Mouse (Mus musculus): ENCODE measurements around the gene Zbtb7b. TPM values are rescaled to one million over a fixed set of nuclear protein-coding genes. Genes with fewer than 3 reads are reported as not detected.
A peak's percentile ranks its signal among the peaks of the same experiment; 100 is the strongest.

Gene Zbtb7b
- polyA plus RNA-seq, 1 experiment from 2014 or later = 8.0 TPM

DNA sequence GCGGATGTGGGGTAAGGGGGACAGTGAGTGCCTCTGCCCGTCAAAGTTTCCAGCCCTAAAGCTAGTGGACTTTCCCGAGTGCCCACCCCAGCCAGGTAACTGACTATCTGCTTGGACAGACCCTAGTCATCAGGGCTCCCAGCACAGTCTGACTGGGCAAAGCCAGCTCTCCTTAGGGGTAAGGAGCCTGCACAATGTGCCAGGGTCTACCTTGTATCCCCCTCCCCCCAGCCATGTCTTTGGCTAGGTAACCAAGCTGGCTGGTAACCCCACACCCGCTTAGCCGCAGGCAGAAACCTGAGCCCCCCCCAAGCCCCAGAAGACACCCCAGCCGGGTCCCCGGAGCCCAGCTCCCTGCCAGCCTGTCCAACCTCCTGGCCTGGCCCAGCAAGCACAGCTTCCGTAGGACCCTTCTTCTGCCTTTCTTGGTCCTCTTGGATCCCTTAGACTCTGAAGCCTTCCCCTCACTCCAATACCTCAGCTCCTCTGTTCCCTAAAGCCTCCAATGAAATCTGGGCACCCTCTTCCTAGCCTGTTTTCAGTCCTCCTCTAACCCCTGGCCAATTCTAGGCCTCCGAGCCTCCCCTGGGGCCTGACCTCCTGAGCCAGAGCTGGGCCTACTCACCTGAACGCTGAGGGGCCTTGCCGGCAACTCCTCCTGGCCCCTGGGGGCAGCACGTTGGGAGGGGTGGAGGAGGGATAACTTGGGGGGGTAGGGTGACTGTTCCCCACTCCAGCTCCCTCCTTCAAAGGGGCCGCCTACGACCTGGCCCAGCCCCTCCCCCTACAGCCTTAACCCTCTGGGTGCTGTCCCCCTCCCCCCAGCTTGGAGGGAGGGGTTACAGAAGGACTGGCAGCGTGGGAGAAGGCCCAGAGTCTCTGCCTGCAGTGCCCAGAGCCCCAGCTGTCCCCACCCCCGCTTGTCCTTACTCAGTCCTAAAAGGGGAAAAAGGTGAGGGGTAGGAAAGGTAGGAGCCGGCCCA lies 7.8 kb downstream of the Zbtb7b start:
- Histone ChIP-seq H3K4me2 (ENCODE audit: low read depth, low read length) (peak overlapping the region; percentile 47), H3K27ac (ENCODE audit: low read length) (peak overlapping the region; percentile 95), H3K9me3 (replicated peaks; ENCODE audit: control insufficient read depth, low read length) (no peaks in the 10 kb centered on the region), H3K9ac (ENCODE audit: low read length) (peak overlapping the region; percentile 51), H3K36me3 (ENCODE audit: control insufficient read depth, insufficient read depth, low read length) (no peaks in the 10 kb centered on the region), H3K4me1 (ENCODE audit: control insufficient read depth, insufficient read depth, low read length) (peaks cover 52% of the 10 kb centered on the region), H3K4me3 (replicated peaks; ENCODE audit: low read length) (peak overlapping the region; percentile 24), H3K27me3 (ENCODE audit: control insufficient read depth, insufficient read depth, low read length) (no peaks in the 10 kb centered on the region)
- ATAC-seq (ENCODE audit: insufficient read depth, low FRiP score) = no peak
- WGBS = 55% methylated on average over 17 of the region's 17 CpGs

DNA sequence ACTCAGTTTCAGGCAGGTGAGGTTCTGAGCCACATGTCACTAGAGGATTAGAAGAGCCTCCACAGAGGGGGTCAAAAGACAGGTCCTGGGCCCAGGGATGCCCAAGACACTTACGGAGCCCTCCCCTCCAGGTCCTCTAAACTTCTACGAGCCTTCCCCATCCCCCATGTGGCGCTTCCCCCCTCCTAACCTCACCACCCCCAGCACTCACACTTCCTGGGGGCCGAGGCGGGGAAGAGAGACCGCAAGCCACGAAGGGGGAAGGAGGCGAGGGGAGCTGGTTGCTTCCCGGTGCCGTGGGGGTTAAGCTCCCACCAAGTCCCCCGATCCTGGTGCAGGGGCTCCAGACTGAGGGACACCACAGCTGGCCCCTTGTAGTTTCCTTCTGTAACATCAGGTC lies 9.1 kb downstream of the Zbtb7b start:
- peak overlapping the region; percentile 64 for H3K9ac ChIP-seq (ENCODE audit: low read length)
- peak overlapping the region; percentile 35; the same call in 1 of the 2 replicates for H3K4me2 ChIP-seq (ENCODE audit: low read depth, low read length)

DNA sequence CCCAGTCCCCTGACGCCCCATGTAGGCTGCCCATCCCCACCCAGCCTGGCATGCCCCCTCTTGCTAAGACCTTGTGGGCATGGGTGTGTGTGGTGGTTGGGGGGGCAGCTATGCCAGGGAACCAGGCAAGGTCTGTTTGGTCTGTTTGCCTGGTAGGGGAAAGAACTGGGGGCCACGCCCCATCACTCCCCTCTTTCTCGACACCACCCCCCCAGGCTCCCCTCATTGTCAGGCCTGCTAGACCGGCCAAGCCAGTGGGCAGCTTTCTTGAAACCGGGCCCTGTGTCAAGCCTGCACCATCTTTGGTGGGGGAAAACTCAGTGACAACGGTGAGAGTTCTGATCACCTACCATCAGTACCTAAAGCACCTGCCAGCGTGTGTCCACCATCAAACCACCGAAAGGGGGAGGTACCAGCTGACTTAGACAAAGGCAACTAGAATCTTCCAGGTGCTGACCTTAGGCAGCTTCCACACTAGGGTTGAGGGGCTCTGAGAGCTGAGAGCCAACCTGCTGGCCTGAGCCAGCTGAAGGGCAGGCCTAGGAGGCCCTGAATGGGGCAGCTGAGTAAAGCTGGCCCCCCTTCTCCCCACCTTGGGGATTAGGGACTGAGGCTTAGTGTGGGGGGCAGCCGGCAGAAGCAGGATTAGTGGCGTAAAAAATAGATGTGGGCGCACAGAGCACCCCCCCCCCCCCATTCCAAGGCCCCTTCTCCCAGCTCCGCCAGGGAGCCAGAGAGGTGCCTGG lies 10.1 kb downstream of the Zbtb7b start:
- WGBS = 61% methylated on average over 12 of the region's 12 CpGs
- Histone ChIP-seq H3K27me3 (ENCODE audit: control insufficient read depth, insufficient read depth, low read length) (no peaks in the 10 kb centered on the region), H3K4me1 (ENCODE audit: control insufficient read depth, insufficient read depth, low read length) (peaks cover 39% of the 10 kb centered on the region), H3K4me3 (replicated peaks; ENCODE audit: low read length) (no peak overlapping the region), H3K4me2 (ENCODE audit: low read depth, low read length) (peak overlapping the region; percentile 35), H3K9ac (ENCODE audit: low read length) (peak overlapping the region; percentile 64), H3K36me3 (ENCODE audit: control insufficient read depth, insufficient read depth, low read length) (peaks cover 11% of the 10 kb centered on the region; the same call in 1 of the 2 replicates), H3K27ac (ENCODE audit: low read length) (peak overlapping the region; percentile 80), H3K9me3 (replicated peaks; ENCODE audit: control insufficient read depth, low read length) (no peaks in the 10 kb centered on the region)
- ATAC-seq (ENCODE audit: insufficient read depth, low FRiP score) = 0 out of 2 replicates have a peak, but pooled peaks have one; percentile 7

More for the DNA sequence above, 9.1 kb downstream of the Zbtb7b start:
- ATAC-seq (ENCODE audit: insufficient read depth, low FRiP score) = no peak
- H3K27me3 ChIP-seq (ENCODE audit: control insufficient read depth, insufficient read depth, low read length) = no peaks in the 10 kb centered on the region
- H3K9me3 ChIP-seq (replicated peaks; ENCODE audit: control insufficient read depth, low read length) = no peaks in the 10 kb centered on the region
- WGBS = 34% methylated on average over 11 of the region's 11 CpGs
- H3K27ac ChIP-seq (ENCODE audit: low read length) = peak overlapping the region; percentile 95
- H3K4me1 ChIP-seq (ENCODE audit: control insufficient read depth, insufficient read depth, low read length) = peaks cover 47% of the 10 kb centered on the region
- no peak overlapping the region for H3K4me3 ChIP-seq (replicated peaks; ENCODE audit: low read length)
- 0 out of 2 replicates have a peak, but pooled peaks cover 2% of the 10 kb centered on the region for H3K36me3 ChIP-seq (ENCODE audit: control insufficient read depth, insufficient read depth, low read length)

DNA sequence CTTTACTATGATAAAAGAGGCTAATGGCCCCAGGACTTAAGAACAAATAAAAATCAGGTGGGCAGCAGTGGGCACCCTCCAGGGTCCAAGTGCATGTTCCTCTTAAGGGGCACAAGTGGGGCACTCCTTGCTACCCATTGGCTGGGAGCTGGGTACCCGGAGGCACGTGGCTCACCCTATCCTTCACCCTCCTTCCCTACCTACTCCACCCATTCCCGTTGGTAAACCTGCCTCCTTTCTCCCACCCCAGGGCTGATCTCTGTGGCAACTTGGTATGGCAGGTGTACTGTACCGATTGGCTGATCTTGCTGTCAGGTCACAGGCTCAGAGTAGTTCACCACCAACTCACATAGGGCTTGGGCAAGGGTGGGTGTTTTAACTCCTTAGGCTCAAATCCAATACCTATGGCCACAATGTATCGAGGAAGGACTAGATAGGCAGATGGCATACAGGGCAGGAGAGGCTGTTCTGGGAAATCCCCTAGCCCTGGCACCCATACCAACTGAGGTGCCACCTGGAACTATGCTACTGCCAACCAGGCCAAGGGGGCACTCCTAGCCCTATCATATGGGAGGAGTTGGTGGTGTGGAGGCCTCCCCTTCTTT lies 10.8 kb downstream of the Zbtb7b start:
- no peaks in the 10 kb centered on the region for H3K9me3 ChIP-seq (replicated peaks; ENCODE audit: control insufficient read depth, low read length)
- peaks cover 39% of the 10 kb centered on the region for H3K4me1 ChIP-seq (ENCODE audit: control insufficient read depth, insufficient read depth, low read length)
- WGBS = 75% methylated on average over 5 of the region's 5 CpGs

DNA sequence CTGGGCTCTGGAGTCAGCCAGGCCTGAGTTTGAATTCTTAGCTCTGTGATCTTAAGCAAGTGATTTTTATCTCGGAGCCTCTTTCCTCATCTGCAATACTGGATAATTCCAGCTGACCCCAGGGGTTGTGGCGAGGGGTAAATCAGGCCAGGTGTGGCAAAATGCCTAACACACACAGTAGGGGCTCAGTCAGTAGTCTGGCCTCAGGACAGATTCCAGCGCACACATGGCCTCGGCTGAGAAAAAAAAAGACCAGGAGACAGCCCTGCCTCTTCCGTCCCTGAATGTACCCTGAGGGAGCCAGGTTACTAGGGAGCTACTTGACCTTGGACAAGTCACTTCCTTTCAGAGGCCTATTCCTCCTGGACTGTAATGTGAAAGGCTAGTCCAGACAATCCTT lies 11.6 kb downstream of the Zbtb7b start:
- Histone ChIP-seq H3K27me3 (ENCODE audit: control insufficient read depth, insufficient read depth, low read length) (no peaks in the 10 kb centered on the region), H3K4me3 (replicated peaks; ENCODE audit: low read length) (no peak overlapping the region), H3K4me2 (ENCODE audit: low read depth, low read length) (no peak overlapping the region), H3K27ac (ENCODE audit: low read length) (no peak overlapping the region), H3K36me3 (ENCODE audit: control insufficient read depth, insufficient read depth, low read length) (peaks cover 11% of the 10 kb centered on the region; the same call in 1 of the 2 replicates), H3K9me3 (replicated peaks; ENCODE audit: control insufficient read depth, low read length) (no peaks in the 10 kb centered on the region), H3K4me1 (ENCODE audit: control insufficient read depth, insufficient read depth, low read length) (peaks cover 40% of the 10 kb centered on the region), H3K9ac (ENCODE audit: low read length) (no peak overlapping the region)
- ATAC-seq (ENCODE audit: insufficient read depth, low FRiP score) = no peak
- 79% methylated on average over 5 of the region's 5 CpGs for WGBS

More for the DNA sequence above, 10.8 kb downstream of the Zbtb7b start:
- Histone ChIP-seq H3K4me3 (replicated peaks; ENCODE audit: low read length) (no peak overlapping the region), H3K27me3 (ENCODE audit: control insufficient read depth, insufficient read depth, low read length) (no peaks in the 10 kb centered on the region), H3K4me2 (ENCODE audit: low read depth, low read length) (no peak overlapping the region), H3K36me3 (ENCODE audit: control insufficient read depth, insufficient read depth, low read length) (peaks cover 11% of the 10 kb centered on the region; the same call in 1 of the 2 replicates), H3K9ac (ENCODE audit: low read length) (peak overlapping the region; percentile 7; the same call in 1 of the 2 replicates), H3K27ac (ENCODE audit: low read length) (peak overlapping the region; percentile 62)
- no peak for ATAC-seq (ENCODE audit: insufficient read depth, low FRiP score)

DNA sequence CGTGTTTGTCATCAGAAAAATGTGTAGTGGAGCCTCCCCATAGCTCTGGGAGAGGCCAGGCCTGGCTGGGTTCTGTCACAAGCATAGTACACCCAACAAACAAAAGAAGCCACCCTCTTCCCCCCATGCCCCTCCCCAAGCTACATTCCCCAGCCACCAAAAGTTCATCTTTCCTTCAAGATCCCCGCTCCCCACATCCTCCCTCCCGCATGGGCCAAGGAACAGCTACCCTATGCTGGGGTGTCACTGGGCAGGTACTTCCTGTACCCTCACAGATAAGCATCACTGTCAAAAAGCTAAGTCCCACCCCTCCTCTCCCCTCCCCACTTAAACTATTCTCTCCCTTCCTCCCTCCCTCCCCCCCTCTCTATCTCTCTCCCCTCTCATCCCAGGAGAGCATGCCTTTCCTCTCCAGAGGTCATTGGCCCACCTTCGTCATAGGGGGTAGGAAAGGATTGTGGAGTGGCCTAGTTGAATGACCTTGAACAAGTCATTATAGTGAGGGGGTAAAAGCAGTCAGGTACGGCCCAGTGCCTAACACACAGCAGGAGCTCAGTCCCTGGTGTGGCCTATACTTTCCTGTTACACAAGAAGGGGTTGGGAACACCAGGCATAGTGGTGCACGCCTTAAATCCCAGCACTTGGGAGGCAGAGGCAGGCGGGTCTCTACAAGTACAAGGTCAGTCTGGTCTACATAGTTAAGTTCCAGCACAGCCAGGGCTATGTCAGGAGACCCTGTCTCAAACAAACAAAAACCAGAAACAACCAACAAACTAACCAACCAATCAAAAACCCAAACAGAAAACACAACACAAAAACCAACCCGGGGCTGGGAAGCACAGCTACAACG lies 12.3 kb downstream of the Zbtb7b start:
- H3K9ac ChIP-seq (ENCODE audit: low read length) = no peak overlapping the region
- H3K4me3 ChIP-seq (replicated peaks; ENCODE audit: low read length) = no peak overlapping the region
- peaks cover 39% of the 10 kb centered on the region for H3K4me1 ChIP-seq (ENCODE audit: control insufficient read depth, insufficient read depth, low read length)
- no peaks in the 10 kb centered on the region for H3K9me3 ChIP-seq (replicated peaks; ENCODE audit: control insufficient read depth, low read length)
- ATAC-seq (ENCODE audit: insufficient read depth, low FRiP score) = no peak
- H3K4me2 ChIP-seq (ENCODE audit: low read depth, low read length) = no peak overlapping the region
- H3K36me3 ChIP-seq (ENCODE audit: control insufficient read depth, insufficient read depth, low read length) = peaks cover 11% of the 10 kb centered on the region; the same call in 1 of the 2 replicates
- H3K27ac ChIP-seq (ENCODE audit: low read length) = no peak overlapping the region
- WGBS = 82% methylated on average over 9 of the region's 9 CpGs
- no peaks in the 10 kb centered on the region for H3K27me3 ChIP-seq (ENCODE audit: control insufficient read depth, insufficient read depth, low read length)

DNA sequence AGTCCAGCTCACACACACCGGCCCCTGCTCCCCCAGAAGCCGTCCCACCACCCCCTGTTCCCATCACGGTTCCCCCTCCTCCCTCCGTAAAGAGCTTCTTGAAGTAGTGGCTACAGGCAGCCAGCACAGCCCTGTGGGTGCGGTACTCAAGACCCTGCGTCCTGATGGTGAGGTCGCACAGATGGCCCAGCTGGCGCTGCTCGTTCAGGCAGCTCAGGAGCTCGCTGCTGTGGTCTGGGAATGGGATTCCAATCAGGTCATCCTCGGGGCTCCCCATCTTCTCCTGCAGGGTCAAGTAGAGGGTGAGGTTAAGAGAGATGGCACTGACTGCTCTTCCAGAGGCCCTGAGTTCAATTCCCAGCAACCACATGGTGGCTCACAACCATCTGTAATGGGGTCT lies 13.3 kb downstream of the Zbtb7b start:
- Histone ChIP-seq H3K27me3 (ENCODE audit: control insufficient read depth, insufficient read depth, low read length) (no peaks in the 10 kb centered on the region), H3K9ac (ENCODE audit: low read length) (no peak overlapping the region), H3K4me3 (replicated peaks; ENCODE audit: low read length) (no peak overlapping the region), H3K4me1 (ENCODE audit: control insufficient read depth, insufficient read depth, low read length) (peaks cover 32% of the 10 kb centered on the region), H3K36me3 (ENCODE audit: control insufficient read depth, insufficient read depth, low read length) (peaks cover 11% of the 10 kb centered on the region; the same call in 1 of the 2 replicates), H3K4me2 (ENCODE audit: low read depth, low read length) (no peak overlapping the region), H3K27ac (ENCODE audit: low read length) (no peak overlapping the region), H3K9me3 (replicated peaks; ENCODE audit: control insufficient read depth, low read length) (no peaks in the 10 kb centered on the region)
- no peak for ATAC-seq (ENCODE audit: insufficient read depth, low FRiP score)
- 87% methylated on average over 11 of the region's 11 CpGs for WGBS

DNA sequence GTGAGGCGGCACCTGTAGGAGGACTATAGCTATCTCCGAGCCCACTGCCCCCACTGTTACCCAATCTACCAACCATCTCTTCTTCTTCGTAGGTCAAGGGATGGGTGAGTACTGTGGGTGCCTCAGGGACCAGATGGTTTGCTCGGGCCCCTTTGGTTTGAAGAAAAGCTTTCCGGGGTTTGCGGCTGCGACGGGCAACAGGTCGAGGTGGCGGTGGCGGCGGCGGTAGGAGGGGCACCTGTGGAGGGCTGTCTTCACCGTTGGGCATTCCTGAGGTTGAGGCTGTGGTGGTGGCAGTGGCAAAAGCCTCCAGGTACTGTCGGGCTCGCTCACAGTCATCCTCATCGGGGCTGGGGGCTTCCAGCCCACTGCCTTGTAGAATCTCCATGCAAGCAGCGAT lies 13.9 kb downstream of the Zbtb7b start:
- Histone ChIP-seq H3K27me3 (ENCODE audit: control insufficient read depth, insufficient read depth, low read length) (no peaks in the 10 kb centered on the region), H3K4me3 (replicated peaks; ENCODE audit: low read length) (no peak overlapping the region), H3K36me3 (ENCODE audit: control insufficient read depth, insufficient read depth, low read length) (peaks cover 11% of the 10 kb centered on the region; the same call in 1 of the 2 replicates), H3K27ac (ENCODE audit: low read length) (no peak overlapping the region), H3K4me2 (ENCODE audit: low read depth, low read length) (no peak overlapping the region), H3K9ac (ENCODE audit: low read length) (no peak overlapping the region), H3K4me1 (ENCODE audit: control insufficient read depth, insufficient read depth, low read length) (peaks cover 32% of the 10 kb centered on the region), H3K9me3 (replicated peaks; ENCODE audit: control insufficient read depth, low read length) (no peaks in the 10 kb centered on the region)
- 93% methylated on average over 18 of the region's 18 CpGs for WGBS
- no peak for ATAC-seq (ENCODE audit: insufficient read depth, low FRiP score)

Measured in stomach, embryonic 16.5 days (tissue).